Mouse (Mus musculus): ENCODE data around the gene Sval1.

Sval1 gene

DNA sequence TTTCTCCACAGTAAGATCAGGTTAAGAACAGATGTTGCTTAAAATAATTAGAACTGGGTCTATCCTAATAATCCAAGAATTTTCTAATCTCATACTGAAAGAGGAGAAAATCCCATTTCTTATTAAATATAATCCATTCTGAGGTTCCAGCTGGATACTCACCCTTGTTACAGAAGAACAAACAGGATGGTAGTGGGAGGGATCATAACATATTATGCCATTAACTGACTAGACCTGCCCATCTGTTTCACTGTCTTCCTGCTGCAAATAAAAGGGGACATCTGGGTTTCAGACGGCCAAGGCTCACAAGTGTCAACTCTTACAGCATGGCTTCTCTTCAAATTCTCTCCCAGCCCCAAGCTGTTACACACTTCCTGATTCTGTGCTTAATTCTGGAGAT lies at the start of gene Sval1:
Sval1 (plus strand) TSS at position 301 of the 400 bp plus-strand sequence.
- no peak for DNase-seq

- peak; percentile 8 to 44 for DNase-seq
Measured at GRCm38 (mm10) chr6:41911625-41912024, 39.8 kb upstream of the Sval1 start.

- DNase-seq: no peak
Measured at GRCm38 (mm10) chr6:41914883-41915282, 36.5 kb upstream of the Sval1 start.

DNA sequence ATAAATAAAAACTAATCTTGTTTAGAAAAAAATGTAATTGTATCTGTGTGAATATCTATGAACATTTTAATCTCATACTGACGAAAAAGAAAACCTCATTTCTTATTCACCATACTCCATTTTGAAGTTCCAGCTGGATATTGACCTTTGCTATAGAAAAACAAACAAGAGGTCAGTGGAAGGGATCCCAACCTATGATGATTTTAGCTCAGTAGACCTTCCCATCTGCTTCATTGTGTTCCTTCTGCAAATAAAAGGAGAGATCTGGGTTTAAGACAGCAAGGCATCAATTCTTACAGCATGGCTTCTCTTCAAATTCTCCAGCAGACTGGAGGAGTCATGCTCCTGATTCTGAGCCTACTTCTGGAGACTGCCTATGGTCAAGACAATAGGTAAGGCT lies 16.4 kb downstream of the Sval1 start, which contains the start of gene Sval3:
Sval3 (plus strand) TSS at position 301 of the 400 bp plus-strand sequence.
- no peak for DNase-seq
